Mouse (Mus musculus) lung, postnatal 14 days (tissue): ENCODE results near the gene Zfp260.
A peak's percentile ranks its signal among the peaks of the same experiment; 100 is the strongest.

ENCODE experiments used
- DNase-seq: peaks from one replicate; pipeline ENCODE4 v3.0.0; 2021

The Zfp260 gene

GRCm38 (mm10) chr7:30129900-30130299 lies 35.3 kb downstream of the Zfp260 start:
- no peak for DNase-seq

DNA sequence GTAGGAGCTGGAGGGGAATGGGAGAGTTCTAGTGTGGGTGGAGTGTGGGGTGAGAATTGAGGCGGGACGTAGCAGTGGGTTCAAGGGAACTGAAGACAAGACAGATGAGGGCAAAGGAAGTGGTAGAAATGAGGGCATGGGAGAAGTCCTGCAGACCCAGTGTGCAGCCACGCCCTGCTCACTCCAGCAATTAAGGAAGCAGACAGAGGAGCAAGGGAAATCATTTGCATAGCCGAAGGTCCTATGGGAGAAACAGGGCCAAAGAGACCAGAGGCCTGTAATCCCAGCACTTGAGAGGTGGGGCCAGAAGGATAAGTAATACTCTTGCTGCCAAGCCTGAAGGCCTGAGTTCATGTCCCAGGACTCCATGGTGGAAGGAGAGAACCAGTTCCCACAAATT lies 37.8 kb downstream of the Zfp260 start:
- no peak for DNase-seq

DNA sequence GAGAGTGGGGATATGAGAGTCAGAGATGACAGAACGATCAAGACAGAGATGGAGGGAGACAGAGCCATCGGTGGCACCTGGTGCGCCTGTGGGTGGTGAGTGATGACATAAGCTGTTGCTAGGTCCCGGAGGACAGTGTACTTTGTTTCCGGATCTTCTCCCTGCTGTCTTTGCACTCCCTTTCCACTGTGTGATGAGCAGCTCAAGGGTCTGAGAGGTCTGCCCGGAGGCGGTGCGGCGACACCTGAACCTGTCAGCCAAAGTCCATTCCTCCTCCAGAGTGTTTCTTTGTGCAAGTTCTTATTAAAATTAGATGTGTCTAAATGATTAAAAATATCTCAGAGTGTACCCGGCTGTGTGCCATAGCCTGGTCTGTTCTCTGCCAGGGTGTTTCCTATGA lies 42.2 kb downstream of the Zfp260 start:
- DNase-seq = no peak

GRCm38 (mm10) chr7:30143170-30143554 lies 48.6 kb downstream of the Zfp260 start:
- no peak for DNase-seq

DNA sequence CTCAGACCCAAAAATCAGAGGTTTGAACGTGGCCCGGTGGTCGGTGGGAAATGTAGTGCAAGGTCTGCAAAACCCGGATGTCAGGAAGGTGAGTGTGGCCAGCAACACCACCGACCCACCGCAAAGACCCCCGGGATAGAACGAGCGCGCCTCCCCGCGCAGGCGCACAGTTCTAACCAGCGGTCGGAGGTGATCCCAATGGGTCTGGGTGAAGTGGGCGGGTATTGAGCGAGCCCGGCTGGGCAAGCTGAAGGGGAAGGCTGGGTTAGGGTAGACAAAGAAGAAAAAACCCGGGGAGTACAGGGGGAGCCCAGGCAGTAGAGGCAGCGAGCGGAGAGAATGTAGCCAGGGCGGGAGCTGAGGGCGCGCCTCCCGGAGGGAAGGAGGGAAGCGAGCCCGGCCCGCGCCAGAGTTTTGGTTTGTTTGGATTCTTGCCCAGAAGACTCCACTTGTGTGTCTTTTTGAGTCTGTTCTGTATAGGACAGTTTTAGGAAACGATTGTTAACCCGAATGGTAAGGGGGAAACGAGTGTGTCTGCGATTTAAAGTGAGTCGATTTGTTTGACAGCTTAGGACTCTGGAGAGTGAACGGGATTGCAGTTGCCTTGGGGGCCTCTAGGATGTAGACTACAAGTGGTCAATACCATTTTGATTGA lies 49.1 kb downstream of the Zfp260 start:
- DNase-seq = peak; percentile 53

GRCm38 (mm10) chr7:30147011-30147410 lies 52.4 kb downstream of the Zfp260 start:
- no peak for DNase-seq

DNA sequence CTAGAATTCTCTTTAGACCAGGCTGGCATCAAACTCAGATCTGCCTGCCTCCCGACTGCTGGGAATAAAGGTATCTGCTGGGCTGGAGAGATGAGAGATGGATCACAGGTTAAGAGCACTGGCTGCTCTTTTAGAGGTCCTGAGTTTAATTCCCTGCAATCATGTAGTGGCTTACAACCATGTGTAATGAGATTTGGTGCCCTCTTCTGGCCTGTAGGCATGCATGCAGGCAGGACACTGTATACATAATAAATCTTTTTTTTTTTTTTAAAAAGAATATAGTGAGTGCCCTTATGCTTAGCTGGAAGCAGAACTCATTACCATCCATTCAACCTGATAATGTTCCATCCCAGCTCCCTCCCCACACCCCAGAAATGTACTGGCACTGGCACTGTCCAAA lies 59.5 kb downstream of the Zfp260 start:
- DNase-seq = no peak

- DNase-seq = no peak
These were observed 60.9 kb downstream of the Zfp260 start for GRCm38 (mm10) chr7:30155507-30155906.
